Mouse (Mus musculus): ENCODE data around the gene Foxj1. TPM values are rescaled to one million over a fixed set of nuclear protein-coding genes. Genes with fewer than 3 reads are reported as not detected.

Foxj1 gene
- polyA plus RNA-seq, 1 experiment: not detected

GRCm38 (mm10) chr11:116298221-116298620, 37.0 kb downstream of the Foxj1 start:
- no peak for TF ChIP-seq CTCF (IDR thresholded peaks at IDR 0.05; ENCODE audit: insufficient read depth, low read depth, low read length)
- Histone ChIP-seq H3K4me3 (ENCODE audit: insufficient read depth, low read depth, low read length) (no peak overlapping the region), H3K4me1 (ENCODE audit: control insufficient read depth, insufficient read depth, low read length) (no peaks in the 10 kb centered on the region), H3K27ac (ENCODE audit: insufficient read depth, low read depth, low read length) (no peak overlapping the region)
- WGBS: 93% methylated on average over 11 of the region's 11 CpGs

GRCm38 (mm10) chr11:116297017-116297416, 38.2 kb downstream of the Foxj1 start:
- Histone ChIP-seq H3K27ac (ENCODE audit: insufficient read depth, low read depth, low read length) (no peak overlapping the region), H3K4me1 (ENCODE audit: control insufficient read depth, insufficient read depth, low read length) (no peaks in the 10 kb centered on the region), H3K4me3 (ENCODE audit: insufficient read depth, low read depth, low read length) (no peak overlapping the region)
- whole genome bisulfite sequencing: 79% methylated on average over 3 of the region's 3 CpGs
- TF ChIP-seq POLR2A (IDR thresholded peaks at IDR 0.05; ENCODE audit: insufficient read depth, low read depth, low read length): no peak
- TF ChIP-seq CTCF (IDR thresholded peaks at IDR 0.05; ENCODE audit: insufficient read depth, low read depth, low read length): no peak

GRCm38 (mm10) chr11:116296191-116296734, 38.9 kb downstream of the Foxj1 start:
- Histone ChIP-seq H3K27ac (ENCODE audit: insufficient read depth, low read depth, low read length) (no peak overlapping the region), H3K4me3 (ENCODE audit: insufficient read depth, low read depth, low read length) (no peak overlapping the region), H3K4me1 (ENCODE audit: control insufficient read depth, insufficient read depth, low read length) (no peaks in the 10 kb centered on the region)
- WGBS: 83% methylated on average over 8 of the region's 8 CpGs
- TF ChIP-seq CTCF (IDR thresholded peaks at IDR 0.05; ENCODE audit: insufficient read depth, low read depth, low read length): no peak
- no peak for TF ChIP-seq POLR2A (IDR thresholded peaks at IDR 0.05; ENCODE audit: insufficient read depth, low read depth, low read length)

- Histone ChIP-seq H3K27ac (ENCODE audit: insufficient read depth, low read depth, low read length) (no peak overlapping the region), H3K4me1 (ENCODE audit: control insufficient read depth, insufficient read depth, low read length) (no peaks in the 10 kb centered on the region), H3K4me3 (ENCODE audit: insufficient read depth, low read depth, low read length) (no peak overlapping the region)
- TF ChIP-seq CTCF (IDR thresholded peaks at IDR 0.05; ENCODE audit: insufficient read depth, low read depth, low read length) (no peak), POLR2A (IDR thresholded peaks at IDR 0.05; ENCODE audit: insufficient read depth, low read depth, low read length) (no peak)
- 28% methylated on average over 5 of the region's 5 CpGs for WGBS
Measured at GRCm38 (mm10) chr11:116294319-116294718, 40.9 kb downstream of the Foxj1 start.

- WGBS: 86% methylated on average over 12 of the region's 12 CpGs
- H3K27ac ChIP-seq (ENCODE audit: insufficient read depth, low read depth, low read length): no peak overlapping the region
- TF ChIP-seq CTCF (IDR thresholded peaks at IDR 0.05; ENCODE audit: insufficient read depth, low read depth, low read length) (no peak), POLR2A (IDR thresholded peaks at IDR 0.05; ENCODE audit: insufficient read depth, low read depth, low read length) (no peak)
Measured at GRCm38 (mm10) chr11:116293538-116294137, 41.6 kb downstream of the Foxj1 start.

GRCm38 (mm10) chr11:116292401-116292800, 42.8 kb downstream of the Foxj1 start:
- no peak overlapping the region for H3K4me3 ChIP-seq (ENCODE audit: insufficient read depth, low read depth, low read length)
- TF ChIP-seq CTCF (IDR thresholded peaks at IDR 0.05; ENCODE audit: insufficient read depth, low read depth, low read length): no peak
- no peak for TF ChIP-seq POLR2A (IDR thresholded peaks at IDR 0.05; ENCODE audit: insufficient read depth, low read depth, low read length)
- no peak overlapping the region for H3K27ac ChIP-seq (ENCODE audit: insufficient read depth, low read depth, low read length)
- WGBS: 92% methylated on average over 13 of the region's 13 CpGs
- no peaks in the 10 kb centered on the region for H3K4me1 ChIP-seq (ENCODE audit: control insufficient read depth, insufficient read depth, low read length)

More at GRCm38 (mm10) chr11:116293538-116294137, 41.6 kb downstream of the Foxj1 start:
- H3K4me1 ChIP-seq (ENCODE audit: control insufficient read depth, insufficient read depth, low read length): no peaks in the 10 kb centered on the region
- H3K4me3 ChIP-seq (ENCODE audit: insufficient read depth, low read depth, low read length): no peak overlapping the region

GRCm38 (mm10) chr11:116290556-116290955, 44.6 kb downstream of the Foxj1 start:
- Histone ChIP-seq H3K27ac (ENCODE audit: insufficient read depth, low read depth, low read length) (no peak overlapping the region), H3K4me3 (ENCODE audit: insufficient read depth, low read depth, low read length) (no peak overlapping the region), H3K4me1 (ENCODE audit: control insufficient read depth, insufficient read depth, low read length) (no peaks in the 10 kb centered on the region)
- 76% methylated on average over 8 of the region's 8 CpGs for WGBS
- no peak for TF ChIP-seq POLR2A (IDR thresholded peaks at IDR 0.05; ENCODE audit: insufficient read depth, low read depth, low read length)
- TF ChIP-seq CTCF (IDR thresholded peaks at IDR 0.05; ENCODE audit: insufficient read depth, low read depth, low read length): no peak

DNA sequence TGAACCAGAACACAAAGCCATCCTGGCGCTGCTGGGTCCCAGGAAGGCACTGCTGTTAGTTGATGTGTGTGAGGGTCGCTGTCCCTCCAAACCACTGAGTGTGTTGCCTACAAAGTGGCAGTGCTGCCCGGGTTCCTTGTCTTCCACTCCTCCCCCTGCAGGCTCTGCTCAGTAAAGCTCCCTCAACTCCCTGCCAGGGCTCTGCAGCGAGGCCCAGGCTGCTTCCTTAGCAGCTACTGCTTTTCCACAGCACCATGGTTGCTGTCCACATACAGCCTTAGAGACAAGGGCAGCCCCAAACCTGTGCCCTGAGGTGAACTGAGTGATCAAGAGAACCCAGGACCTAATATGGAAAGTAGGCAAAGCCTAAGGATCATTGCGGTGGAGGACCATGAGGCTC, 47.8 kb downstream of the Foxj1 start:
- TF ChIP-seq POLR2A (IDR thresholded peaks at IDR 0.05; ENCODE audit: insufficient read depth, low read depth, low read length) (no peak), CTCF (IDR thresholded peaks at IDR 0.05; ENCODE audit: insufficient read depth, low read depth, low read length) (no peak)

GRCm38 (mm10) chr11:116285770-116286191, 49.4 kb downstream of the Foxj1 start:
- Histone ChIP-seq H3K27ac (ENCODE audit: insufficient read depth, low read depth, low read length) (no peak overlapping the region), H3K4me3 (ENCODE audit: insufficient read depth, low read depth, low read length) (no peak overlapping the region), H3K4me1 (ENCODE audit: control insufficient read depth, insufficient read depth, low read length) (peaks cover 14% of the 10 kb centered on the region; the same call in 1 of the 2 replicates)
- no peak for TF ChIP-seq POLR2A (IDR thresholded peaks at IDR 0.05; ENCODE audit: insufficient read depth, low read depth, low read length)
- no peak for TF ChIP-seq CTCF (IDR thresholded peaks at IDR 0.05; ENCODE audit: insufficient read depth, low read depth, low read length)
- 66% methylated on average over 7 of the region's 7 CpGs for WGBS

More for the DNA sequence above, 47.8 kb downstream of the Foxj1 start:
- H3K27ac ChIP-seq (ENCODE audit: insufficient read depth, low read depth, low read length): no peak overlapping the region
- H3K4me3 ChIP-seq (ENCODE audit: insufficient read depth, low read depth, low read length): no peak overlapping the region
- 79% methylated on average over 5 of the region's 5 CpGs for WGBS
- H3K4me1 ChIP-seq (ENCODE audit: control insufficient read depth, insufficient read depth, low read length): peaks cover 5% of the 10 kb centered on the region; the same call in 1 of the 2 replicates
